Mouse (Mus musculus): Measurements from ENCODE around the gene Selenok. TPM values are rescaled to one million over a fixed set of nuclear protein-coding genes. Genes with fewer than 3 reads are reported as not detected.

Selenok gene
- polyA plus RNA-seq, 1 experiment from 2014 or later = 301 TPM

- Histone ChIP-seq H3K4me2 (no peak overlapping the region), H3K9ac (ENCODE audit: low read length) (no peak overlapping the region), H3K9me3 (ENCODE audit: control insufficient read depth, low read length) (no peaks in the 10 kb centered on the region), H3K4me3 (ENCODE audit: low read depth, low read length) (no peak overlapping the region), H3K4me1 (ENCODE audit: control insufficient read depth, insufficient read depth, low read length) (no peaks in the 10 kb centered on the region), H3K36me3 (ENCODE audit: control insufficient read depth, insufficient read depth, low read length) (no peaks in the 10 kb centered on the region), H3K27ac (ENCODE audit: low read depth, low read length) (no peak overlapping the region), H3K27me3 (ENCODE audit: control insufficient read depth, insufficient read depth, low read length) (no peaks in the 10 kb centered on the region)
- ATAC-seq (ENCODE audit: low FRiP score) (no peak), DNase-seq (ENCODE audit: low spot score, missing footprints) (no peak)
- 85% methylated on average over 4 of the region's 4 CpGs for WGBS
These were observed 17.3 kb upstream of the Selenok start for GRCm38 (mm10) chr14:29950805-29951204.

- Histone ChIP-seq H3K9me3 (ENCODE audit: control insufficient read depth, low read length) (no peaks in the 10 kb centered on the region), H3K4me3 (ENCODE audit: low read depth, low read length) (no peak overlapping the region), H3K9ac (ENCODE audit: low read length) (no peak overlapping the region), H3K27me3 (ENCODE audit: control insufficient read depth, insufficient read depth, low read length) (no peaks in the 10 kb centered on the region), H3K27ac (ENCODE audit: low read depth, low read length) (no peak overlapping the region), H3K36me3 (ENCODE audit: control insufficient read depth, insufficient read depth, low read length) (no peaks in the 10 kb centered on the region), H3K4me2 (no peak overlapping the region), H3K4me1 (ENCODE audit: control insufficient read depth, insufficient read depth, low read length) (no peaks in the 10 kb centered on the region)
- ATAC-seq (ENCODE audit: low FRiP score) (no peak), DNase-seq (ENCODE audit: low spot score, missing footprints) (no peak)
These were observed 10.7 kb upstream of the Selenok start for GRCm38 (mm10) chr14:29957393-29957792.

- no peaks in the 10 kb centered on the region for H3K9me3 ChIP-seq (ENCODE audit: control insufficient read depth, low read length)
- peak overlapping the region; percentile 51 for H3K4me2 ChIP-seq
- no peak overlapping the region for H3K27ac ChIP-seq (ENCODE audit: low read depth, low read length)
- peak overlapping the region; percentile 86 for H3K4me3 ChIP-seq (ENCODE audit: low read depth, low read length)
- peak overlapping the region; percentile 49; the same call in 1 of the 2 replicates for H3K9ac ChIP-seq (ENCODE audit: low read length)
- 67% methylated on average over 7 of the region's 7 CpGs for WGBS
- no peak for ATAC-seq (ENCODE audit: low FRiP score)
- H3K27me3 ChIP-seq (ENCODE audit: control insufficient read depth, insufficient read depth, low read length) = no peaks in the 10 kb centered on the region
- peaks cover 13% of the 10 kb centered on the region for H3K36me3 ChIP-seq (ENCODE audit: control insufficient read depth, insufficient read depth, low read length)
- no peak for DNase-seq (ENCODE audit: low spot score, missing footprints)
- H3K4me1 ChIP-seq (ENCODE audit: control insufficient read depth, insufficient read depth, low read length) = peaks cover 12% of the 10 kb centered on the region
These were observed 497 bp upstream of the Selenok start for GRCm38 (mm10) chr14:29967611-29968010.

- DNase-seq (ENCODE audit: low spot score, missing footprints) (no peak), ATAC-seq (ENCODE audit: low FRiP score) (no peak)
- Histone ChIP-seq H3K4me2 (no peak overlapping the region), H3K27ac (ENCODE audit: low read depth, low read length) (no peak overlapping the region), H3K36me3 (ENCODE audit: control insufficient read depth, insufficient read depth, low read length) (peaks cover 22% of the 10 kb centered on the region), H3K9me3 (ENCODE audit: control insufficient read depth, low read length) (no peaks in the 10 kb centered on the region), H3K4me1 (ENCODE audit: control insufficient read depth, insufficient read depth, low read length) (peaks cover 12% of the 10 kb centered on the region), H3K4me3 (ENCODE audit: low read depth, low read length) (no peak overlapping the region), H3K9ac (ENCODE audit: low read length) (no peak overlapping the region), H3K27me3 (ENCODE audit: control insufficient read depth, insufficient read depth, low read length) (no peaks in the 10 kb centered on the region)
- WGBS = 95% methylated on average over 7 of the region's 7 CpGs
These were observed 3.3 kb downstream of the Selenok start for GRCm38 (mm10) chr14:29971446-29971845.

GRCm38 (mm10) chr14:29971993-29972392, 3.9 kb downstream of the Selenok start:
- Histone ChIP-seq H3K9me3 (ENCODE audit: control insufficient read depth, low read length) (no peaks in the 10 kb centered on the region), H3K27me3 (ENCODE audit: control insufficient read depth, insufficient read depth, low read length) (no peaks in the 10 kb centered on the region), H3K27ac (ENCODE audit: low read depth, low read length) (no peak overlapping the region), H3K4me3 (ENCODE audit: low read depth, low read length) (no peak overlapping the region), H3K4me2 (no peak overlapping the region), H3K9ac (ENCODE audit: low read length) (no peak overlapping the region), H3K4me1 (ENCODE audit: control insufficient read depth, insufficient read depth, low read length) (peaks cover 12% of the 10 kb centered on the region), H3K36me3 (ENCODE audit: control insufficient read depth, insufficient read depth, low read length) (peaks cover 22% of the 10 kb centered on the region)
- DNase-seq (ENCODE audit: low spot score, missing footprints) (no peak), ATAC-seq (ENCODE audit: low FRiP score) (no peak)
- 87% methylated on average over 5 of the region's 5 CpGs for WGBS

GRCm38 (mm10) chr14:29976927-29977326, 8.8 kb downstream of the Selenok start:
- no peak for DNase-seq (ENCODE audit: low spot score, missing footprints)
- no peak overlapping the region for H3K27ac ChIP-seq (ENCODE audit: low read depth, low read length)
- no peak overlapping the region for H3K9ac ChIP-seq (ENCODE audit: low read length)
- no peak overlapping the region for H3K4me2 ChIP-seq
- 96% methylated on average over 6 of the region's 6 CpGs for WGBS
- H3K4me3 ChIP-seq (ENCODE audit: low read depth, low read length) = no peak overlapping the region
- peaks cover 9% of the 10 kb centered on the region; the same call in 1 of the 2 replicates for H3K4me1 ChIP-seq (ENCODE audit: control insufficient read depth, insufficient read depth, low read length)
- no peaks in the 10 kb centered on the region for H3K27me3 ChIP-seq (ENCODE audit: control insufficient read depth, insufficient read depth, low read length)
- peaks cover 24% of the 10 kb centered on the region for H3K36me3 ChIP-seq (ENCODE audit: control insufficient read depth, insufficient read depth, low read length)
- no peak for ATAC-seq (ENCODE audit: low FRiP score)
- no peaks in the 10 kb centered on the region for H3K9me3 ChIP-seq (ENCODE audit: control insufficient read depth, low read length)

GRCm38 (mm10) chr14:29978254-29979204, 10.4 kb downstream of the Selenok start, which contains the start of gene Actr8:
Actr8 (plus strand) TSS chr14:29978337.
- H3K4me2 ChIP-seq = peak within 1 kb of the TSS; percentile 83
- no peaks in the 10 kb centered on the region for H3K27me3 ChIP-seq (ENCODE audit: control insufficient read depth, insufficient read depth, low read length)
- H3K27ac ChIP-seq (ENCODE audit: low read depth, low read length) = peak within 1 kb of the TSS; percentile 82
- H3K36me3 ChIP-seq (ENCODE audit: control insufficient read depth, insufficient read depth, low read length) = peaks cover 21% of the 10 kb centered on the region
- ATAC-seq (ENCODE audit: low FRiP score) = peak; percentile 98
- 4% methylated on average over 44 of the region's 44 CpGs for WGBS
- no peaks in the 10 kb centered on the region for H3K9me3 ChIP-seq (ENCODE audit: control insufficient read depth, low read length)
- peaks cover 9% of the 10 kb centered on the region; the same call in 1 of the 2 replicates for H3K4me1 ChIP-seq (ENCODE audit: control insufficient read depth, insufficient read depth, low read length)
- peak within 1 kb of the TSS; percentile 93 for H3K9ac ChIP-seq (ENCODE audit: low read length)
- peak; percentile 99 for DNase-seq (ENCODE audit: low spot score, missing footprints)
- peak within 1 kb of the TSS; percentile 78 for H3K4me3 ChIP-seq (ENCODE audit: low read depth, low read length)

GRCm38 (mm10) chr14:29980447-29981205, 12.5 kb downstream of the Selenok start:
- Histone ChIP-seq H3K9me3 (ENCODE audit: control insufficient read depth, low read length) (no peaks in the 10 kb centered on the region), H3K27ac (ENCODE audit: low read depth, low read length) (no peak overlapping the region), H3K4me1 (ENCODE audit: control insufficient read depth, insufficient read depth, low read length) (peaks cover 9% of the 10 kb centered on the region; the same call in 1 of the 2 replicates), H3K9ac (ENCODE audit: low read length) (no peak overlapping the region), H3K4me3 (ENCODE audit: low read depth, low read length) (no peak overlapping the region), H3K27me3 (ENCODE audit: control insufficient read depth, insufficient read depth, low read length) (no peaks in the 10 kb centered on the region), H3K4me2 (no peak overlapping the region), H3K36me3 (ENCODE audit: control insufficient read depth, insufficient read depth, low read length) (peaks cover 34% of the 10 kb centered on the region)
- no peak for ATAC-seq (ENCODE audit: low FRiP score)
- WGBS = 96% methylated on average over 10 of the region's 10 CpGs
- DNase-seq (ENCODE audit: low spot score, missing footprints) = no peak

- ATAC-seq (ENCODE audit: low FRiP score) = no peak
- Histone ChIP-seq H3K27ac (ENCODE audit: low read depth, low read length) (no peak overlapping the region), H3K36me3 (ENCODE audit: control insufficient read depth, insufficient read depth, low read length) (peaks cover 53% of the 10 kb centered on the region), H3K9me3 (ENCODE audit: control insufficient read depth, low read length) (no peaks in the 10 kb centered on the region), H3K4me1 (ENCODE audit: control insufficient read depth, insufficient read depth, low read length) (no peaks in the 10 kb centered on the region), H3K4me3 (ENCODE audit: low read depth, low read length) (no peak overlapping the region), H3K27me3 (ENCODE audit: control insufficient read depth, insufficient read depth, low read length) (no peaks in the 10 kb centered on the region), H3K4me2 (no peak overlapping the region), H3K9ac (ENCODE audit: low read length) (no peak overlapping the region)
- no peak for DNase-seq (ENCODE audit: low spot score, missing footprints)
- 93% methylated on average over 4 of the region's 4 CpGs for WGBS
These were observed 18.0 kb downstream of the Selenok start for GRCm38 (mm10) chr14:29986096-29986495.
